Mouse (Mus musculus): ENCODE measurements around the gene Cep78.

Gene Cep78

GRCm38 (mm10) chr19:15965082-15965481 lies 19.7 kb downstream of the Cep78 start:
- no peak for DNase-seq (ENCODE audit: low read depth, low spot score)

GRCm38 (mm10) chr19:15964533-15964932 lies 20.3 kb downstream of the Cep78 start:
- DNase-seq (ENCODE audit: low read depth, low spot score), result no peak

- DNase-seq (ENCODE audit: low read depth, low spot score), result no peak
These were observed 21.6 kb downstream of the Cep78 start for GRCm38 (mm10) chr19:15963011-15963695.

GRCm38 (mm10) chr19:15962313-15962712 lies 22.5 kb downstream of the Cep78 start:
- no peak for DNase-seq (ENCODE audit: low read depth, low spot score)

GRCm38 (mm10) chr19:15950225-15950624 lies 34.6 kb downstream of the Cep78 start:
- DNase-seq (ENCODE audit: low read depth, low spot score), result no peak

GRCm38 (mm10) chr19:15948867-15949266 lies 35.9 kb downstream of the Cep78 start:
- no peak for DNase-seq (ENCODE audit: low read depth, low spot score)

GRCm38 (mm10) chr19:15948426-15948825 lies 36.4 kb downstream of the Cep78 start:
- no peak for DNase-seq (ENCODE audit: low read depth, low spot score)

GRCm38 (mm10) chr19:15947237-15947636 lies 37.6 kb downstream of the Cep78 start, which contains the start of gene Psat1:
TSS of gene Psat1 (minus strand) at chr19:15947337.
- DNase-seq (ENCODE audit: low read depth, low spot score), result no peak

- DNase-seq (ENCODE audit: low read depth, low spot score), result no peak
These were observed 38.1 kb downstream of the Cep78 start for GRCm38 (mm10) chr19:15946663-15947062.

GRCm38 (mm10) chr19:15943117-15943423 lies 41.7 kb downstream of the Cep78 start:
- no peak for DNase-seq (ENCODE audit: low read depth, low spot score)

GRCm38 (mm10) chr19:15942421-15943116 lies 42.2 kb downstream of the Cep78 start:
- peak; percentile 69 for DNase-seq (ENCODE audit: low read depth, low spot score)

- DNase-seq (ENCODE audit: low read depth, low spot score), result no peak
These were observed 43.4 kb downstream of the Cep78 start for GRCm38 (mm10) chr19:15941399-15941798.

- no peak for DNase-seq (ENCODE audit: low read depth, low spot score)
These were observed 59.1 kb downstream of the Cep78 start for GRCm38 (mm10) chr19:15925719-15926045.

- peak; percentile 86 for DNase-seq (ENCODE audit: low read depth, low spot score)
These were observed 59.7 kb downstream of the Cep78 start for GRCm38 (mm10) chr19:15924866-15925718.

GRCm38 (mm10) chr19:15924181-15924865 lies 60.5 kb downstream of the Cep78 start:
- no peak for DNase-seq (ENCODE audit: low read depth, low spot score)

- DNase-seq (ENCODE audit: low read depth, low spot score), result no peak
These were observed 61.4 kb downstream of the Cep78 start for GRCm38 (mm10) chr19:15923426-15923825.

GRCm38 (mm10) chr19:15919336-15919735 lies 65.5 kb downstream of the Cep78 start:
- no peak for DNase-seq (ENCODE audit: low read depth, low spot score)

GRCm38 (mm10) chr19:15918111-15918510 lies 66.7 kb downstream of the Cep78 start:
- no peak for DNase-seq (ENCODE audit: low read depth, low spot score)

- no peak for DNase-seq (ENCODE audit: low read depth, low spot score)
These were observed 71.4 kb downstream of the Cep78 start for GRCm38 (mm10) chr19:15913249-15913997.

- no peak for DNase-seq (ENCODE audit: low read depth, low spot score)
These were observed 73.3 kb downstream of the Cep78 start for GRCm38 (mm10) chr19:15911441-15911840.

- DNase-seq (ENCODE audit: low read depth, low spot score), result no peak
These were observed 73.8 kb downstream of the Cep78 start for GRCm38 (mm10) chr19:15910987-15911386.

Data from WW6 (cell line).